7 mouse cellular contexts compared by ENCODE assay signal in the genomic region with DNA sequence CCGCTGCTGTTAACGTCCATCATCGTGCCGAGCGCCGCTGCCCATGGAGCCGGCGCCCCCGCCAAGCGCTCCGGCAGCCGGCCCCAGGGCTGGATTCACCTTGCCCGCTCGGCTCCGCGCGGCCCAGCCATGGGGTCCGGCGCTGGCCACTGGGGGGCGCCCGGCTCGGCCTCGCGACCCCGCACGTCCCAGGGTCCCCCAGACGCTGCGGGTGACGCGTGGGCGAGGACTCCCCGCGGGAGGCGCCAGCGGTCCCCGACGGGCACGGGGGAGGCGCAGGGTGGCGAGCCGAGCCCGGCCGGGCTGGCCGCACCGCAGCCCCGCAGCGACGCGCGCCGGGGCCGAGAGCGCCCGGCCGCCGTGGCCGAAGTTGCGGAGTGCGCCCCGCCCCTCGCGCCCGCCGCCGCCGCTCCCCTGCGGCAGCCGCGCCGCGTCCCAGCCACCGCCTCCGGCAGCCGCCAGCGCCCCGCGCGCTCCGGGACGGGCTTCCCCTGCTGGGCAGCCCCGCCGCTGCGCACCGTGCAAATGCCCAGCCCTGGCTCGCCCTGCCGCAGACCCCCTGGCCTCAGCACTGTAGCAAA. TPM values are rescaled to one million over a fixed set of nuclear protein-coding genes. Genes with fewer than 3 reads are reported as not detected.
A peak's percentile ranks its signal among the peaks of the same experiment; 100 is the strongest.
DNase-seq lines count a peak whose midpoint lies in the region; ATAC-seq and TF ChIP-seq lines count a peak whose summit lies in the region.

A gene (minus strand): TSS at position 277 of the 581 bp plus-strand sequence.

- H3K27ac ChIP-seq in forebrain, embryonic 15.5 days (replicated peaks), result no peak within 1 kb of the TSS
- H3K27ac ChIP-seq in hindbrain, embryonic 13.5 days, result peak within 1 kb of the TSS; percentile 62
- H3K27ac ChIP-seq in limb, embryonic 10.5 days, result peak within 1 kb of the TSS; percentile 19; the same call in 1 of the 2 replicates
- 0 out of 2 replicates have a peak within 1 kb of the TSS, but pooled peaks have one; percentile 34 for H3K27ac ChIP-seq in midbrain, embryonic 15.5 days
- no peak within 1 kb of the TSS for H3K27ac ChIP-seq in stomach, postnatal 0 days (replicated peaks)

- no peak for TF ChIP-seq CTCF in G1E (IDR thresholded peaks at IDR 0.05; ENCODE audit: low read depth, low read length)
- TF ChIP-seq CTCF in stomach, postnatal 0 days (IDR thresholded peaks at IDR 0.05; ENCODE audit: low read depth), result peak; percentile 31

- H3K9ac ChIP-seq in forebrain, embryonic 15.5 days (replicated peaks), result peak within 1 kb of the TSS; percentile 56
- H3K9ac ChIP-seq in hindbrain, embryonic 13.5 days, result peak within 1 kb of the TSS; percentile 73
- peak within 1 kb of the TSS; percentile 65 for H3K9ac ChIP-seq in midbrain, embryonic 15.5 days
- no peak within 1 kb of the TSS for H3K9ac ChIP-seq in stomach, postnatal 0 days (ENCODE audit: low read length)

- peaks cover 8% of the 10 kb centered on the region; the same call in 1 of the 2 replicates for H3K27me3 ChIP-seq in G1E (ENCODE audit: insufficient read depth, low read length)
- H3K27me3 ChIP-seq in forebrain, embryonic 15.5 days, result peaks cover 25% of the 10 kb centered on the region
- peaks cover 32% of the 10 kb centered on the region for H3K27me3 ChIP-seq in hindbrain, embryonic 13.5 days
- H3K27me3 ChIP-seq in limb, embryonic 10.5 days (ENCODE audit: low read depth, poor library complexity, severe bottlenecking), result peaks cover 56% of the 10 kb centered on the region
- peaks cover 13% of the 10 kb centered on the region; the same call in 1 of the 2 replicates for H3K27me3 ChIP-seq in midbrain, embryonic 15.5 days (replicated peaks)
- peaks cover 11% of the 10 kb centered on the region for H3K27me3 ChIP-seq in stomach, postnatal 0 days (ENCODE audit: control insufficient read depth, insufficient read depth, low read length)

- ATAC-seq in G1E (ENCODE audit: extremely low read depth, insufficient number of reproducible peaks, low FRiP score, poor library complexity, severe bottlenecking), result no peak
- ATAC-seq in forebrain, embryonic 15.5 days (replicated peaks), result peak; percentile 95
- ATAC-seq in hindbrain, embryonic 13.5 days (ENCODE audit: low FRiP score), result peak; percentile 96
- ATAC-seq in midbrain, embryonic 15.5 days (replicated peaks), result peak; percentile 97
- ATAC-seq in stomach, postnatal 0 days (ENCODE audit: low FRiP score, low TSS enrichment), result peak; percentile 42; the same call in 1 of the 2 replicates

- H3K9me3 ChIP-seq in G1E (replicated peaks), result peaks cover 10% of the 10 kb centered on the region
- H3K9me3 ChIP-seq in forebrain, embryonic 15.5 days, result no peaks in the 10 kb centered on the region
- H3K9me3 ChIP-seq in hindbrain, embryonic 13.5 days, result no peaks in the 10 kb centered on the region
- H3K9me3 ChIP-seq in limb, embryonic 10.5 days (replicated peaks), result no peaks in the 10 kb centered on the region
- H3K9me3 ChIP-seq in midbrain, embryonic 15.5 days, result no peaks in the 10 kb centered on the region
- H3K9me3 ChIP-seq in stomach, postnatal 0 days (ENCODE audit: control insufficient read depth, low read length), result no peaks in the 10 kb centered on the region

- H3K4me3 ChIP-seq in G1E (ENCODE audit: low read depth, low read length), result peak within 1 kb of the TSS; percentile 40; the same call in 1 of the 2 replicates
- peak within 1 kb of the TSS; percentile 68 for H3K4me3 ChIP-seq in forebrain, embryonic 15.5 days
- H3K4me3 ChIP-seq in hindbrain, embryonic 13.5 days, result peak within 1 kb of the TSS; percentile 68
- peak within 1 kb of the TSS; percentile 65 for H3K4me3 ChIP-seq in limb, embryonic 10.5 days
- H3K4me3 ChIP-seq in midbrain, embryonic 15.5 days, result peak within 1 kb of the TSS; percentile 71
- H3K4me3 ChIP-seq in stomach, postnatal 0 days (ENCODE audit: low read depth, low read length), result peak within 1 kb of the TSS; percentile 49

- H3K36me3 ChIP-seq in G1E (replicated peaks), result no peaks in the 10 kb centered on the region
- no peaks in the 10 kb centered on the region for H3K36me3 ChIP-seq in forebrain, embryonic 15.5 days
- H3K36me3 ChIP-seq in hindbrain, embryonic 13.5 days, result no peaks in the 10 kb centered on the region
- no peaks in the 10 kb centered on the region for H3K36me3 ChIP-seq in limb, embryonic 10.5 days
- no peaks in the 10 kb centered on the region for H3K36me3 ChIP-seq in midbrain, embryonic 15.5 days (replicated peaks)
- no peaks in the 10 kb centered on the region for H3K36me3 ChIP-seq in stomach, postnatal 0 days (ENCODE audit: control insufficient read depth, insufficient read depth, low read length)

- WGBS in forebrain, embryonic 15.5 days, result under 1% methylated on average over 41 of the region's 86 CpGs
- 1% methylated on average over 54 of the region's 86 CpGs for WGBS in hindbrain, embryonic 13.5 days
- WGBS in limb, embryonic 10.5 days, result 6% methylated on average over 85 of the region's 86 CpGs
- under 1% methylated on average over 59 of the region's 86 CpGs for WGBS in midbrain, embryonic 15.5 days
- WGBS in stomach, postnatal 0 days, result under 1% methylated on average over 39 of the region's 86 CpGs

- peak within 1 kb of the TSS; percentile 87 for H3K4me2 ChIP-seq in forebrain, embryonic 15.5 days (replicated peaks)
- H3K4me2 ChIP-seq in hindbrain, embryonic 13.5 days, result peak within 1 kb of the TSS; percentile 78
- peak within 1 kb of the TSS; percentile 83 for H3K4me2 ChIP-seq in midbrain, embryonic 15.5 days
- peak within 1 kb of the TSS; percentile 77 for H3K4me2 ChIP-seq in stomach, postnatal 0 days (replicated peaks; ENCODE audit: low read depth)

- TF ChIP-seq EP300 in stomach, postnatal 0 days (optimal IDR thresholded peaks at IDR 0.05), result no peak

- no peak for DNase-seq in G1E (ENCODE audit: low spot score)
- DNase-seq in adrenal gland, postnatal 10 days, result peak; percentile 45
- peak; percentile 79 for DNase-seq in limb, embryonic 10.5 days (ENCODE audit: low spot score)
- peak; percentile 27 for DNase-seq in stomach, postnatal 0 days (ENCODE audit: low spot score)

- H3K4me1 ChIP-seq in G1E (ENCODE audit: insufficient read depth, low read depth, low read length), result no peaks in the 10 kb centered on the region
- H3K4me1 ChIP-seq in forebrain, embryonic 15.5 days, result peaks cover 7% of the 10 kb centered on the region
- H3K4me1 ChIP-seq in hindbrain, embryonic 13.5 days (replicated peaks), result 0 out of 2 replicates have a peak, but pooled peaks cover 8% of the 10 kb centered on the region
- peaks cover 7% of the 10 kb centered on the region for H3K4me1 ChIP-seq in limb, embryonic 10.5 days
- H3K4me1 ChIP-seq in midbrain, embryonic 15.5 days, result peaks cover 12% of the 10 kb centered on the region; the same call in 1 of the 2 replicates
- no peaks in the 10 kb centered on the region; the same call in 1 of the 2 replicates for H3K4me1 ChIP-seq in stomach, postnatal 0 days (replicated peaks; ENCODE audit: control insufficient read depth, insufficient read depth)

RNA-seq across cellular contexts. Expression of the gene that starts here (rescaled TPM):
- not detected in 2 replicates for total RNA-seq in G1E (2014; fragmentation: Nextera tagmentation)
- 0.05 TPM in 1 of 2 replicates, not detected in the other for total RNA-seq in G1E (2017)
- not detected in 2 replicates for polyA plus RNA-seq in G1E (2012)
- total RNA-seq in adrenal gland, postnatal 10 days (2021), result under 1 TPM; 0.30 to 0.39 TPM
- polyA plus RNA-seq in forebrain, embryonic 15.5 days (2015; fragmentation: Nextera tagmentation; extraction: Ambion mirVana), result 3.0 and 3.6 TPM in 2 replicates
- 8.3 and 8.8 TPM in 2 replicates for polyA plus RNA-seq in hindbrain, embryonic 13.5 days (2015; fragmentation: Nextera tagmentation; extraction: Ambion mirVana)
- not detected in 2 replicates for polyA plus RNA-seq in limb, embryonic 10.5 days (2016; fragmentation: Nextera tagmentation; extraction: Ambion mirVana)
- 8.5 and 8.7 TPM in 2 replicates for polyA plus RNA-seq in midbrain, embryonic 15.5 days (2015; fragmentation: Nextera tagmentation; extraction: Ambion mirVana)
- 0.02 and 0.06 TPM in 2 replicates for polyA plus RNA-seq in stomach, postnatal 0 days (2015; fragmentation: Nextera tagmentation; extraction: Ambion mirVana)

Comparison
In these comparisons a context has a peak if more than half of its experiments do, and no peak if none do; other contexts are left out.
1. Peak in DNase-seq in adrenal gland, postnatal 10 days; RNA of the gene not detected or under 1 TPM.
2. Peak in DNase-seq, H3K4me3 ChIP-seq and H3K27ac ChIP-seq in limb, embryonic 10.5 days; RNA of the gene not detected or under 1 TPM.
3. Peak in DNase-seq, ATAC-seq, H3K4me3 ChIP-seq and H3K4me2 ChIP-seq in stomach, postnatal 0 days; RNA of the gene not detected or under 1 TPM.
4. H3K27ac ChIP-seq: peak in hindbrain, embryonic 13.5 days (single experiment) and midbrain, embryonic 15.5 days (single experiment); none in forebrain, embryonic 15.5 days (single experiment) and stomach, postnatal 0 days (single experiment).
5. Peak in every context shown above with its lines, with median percentiles within 50 percentile points of each other: H3K4me3 ChIP-seq and H3K4me2 ChIP-seq.